Mouse (Mus musculus): ENCODE measurements around the gene Rfng.

Gene Rfng

DNA sequence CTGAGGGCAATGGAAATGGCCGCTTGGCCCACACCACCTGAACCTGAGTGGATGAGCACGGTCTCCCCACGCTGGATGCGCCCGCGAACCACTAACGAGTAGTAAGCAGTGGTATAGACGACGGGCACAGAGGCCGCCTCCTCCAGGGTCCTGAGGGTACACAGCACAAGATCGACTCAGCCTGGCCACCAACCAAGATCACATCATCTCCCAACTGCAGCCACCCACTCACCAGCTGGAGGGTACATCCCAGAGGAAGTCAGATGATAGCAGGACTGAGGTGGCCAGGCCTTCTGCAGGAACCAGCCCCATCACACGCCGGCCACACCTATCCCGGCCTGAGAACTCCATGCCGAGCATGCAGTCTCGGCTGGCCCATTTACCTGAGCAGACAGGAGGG is 28.1 kb upstream of the Rfng start:
- 75% methylated on average over 16 of the region's 16 CpGs for WGBS

DNA sequence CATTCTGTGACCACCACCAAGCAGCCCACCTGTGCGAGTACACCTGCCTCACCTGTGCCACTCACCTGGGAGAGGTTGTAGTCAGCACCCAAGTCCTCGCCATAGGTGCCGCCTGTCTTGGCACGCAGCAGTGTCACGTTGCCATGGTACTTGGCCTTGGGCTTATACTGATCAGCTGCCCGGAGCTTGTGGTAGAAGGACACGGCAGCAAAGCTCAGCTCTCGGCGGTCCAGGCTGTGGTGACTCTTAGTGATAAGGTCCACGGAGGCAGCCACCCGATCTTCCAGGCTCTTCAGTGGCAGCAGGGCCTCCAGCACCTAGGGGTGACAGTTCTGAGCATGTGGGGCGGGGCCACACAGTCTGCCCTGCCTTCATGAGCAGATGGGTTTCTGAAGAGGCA is 24.0 kb upstream of the Rfng start:
- WGBS, result 93% methylated on average over 12 of the region's 12 CpGs

DNA sequence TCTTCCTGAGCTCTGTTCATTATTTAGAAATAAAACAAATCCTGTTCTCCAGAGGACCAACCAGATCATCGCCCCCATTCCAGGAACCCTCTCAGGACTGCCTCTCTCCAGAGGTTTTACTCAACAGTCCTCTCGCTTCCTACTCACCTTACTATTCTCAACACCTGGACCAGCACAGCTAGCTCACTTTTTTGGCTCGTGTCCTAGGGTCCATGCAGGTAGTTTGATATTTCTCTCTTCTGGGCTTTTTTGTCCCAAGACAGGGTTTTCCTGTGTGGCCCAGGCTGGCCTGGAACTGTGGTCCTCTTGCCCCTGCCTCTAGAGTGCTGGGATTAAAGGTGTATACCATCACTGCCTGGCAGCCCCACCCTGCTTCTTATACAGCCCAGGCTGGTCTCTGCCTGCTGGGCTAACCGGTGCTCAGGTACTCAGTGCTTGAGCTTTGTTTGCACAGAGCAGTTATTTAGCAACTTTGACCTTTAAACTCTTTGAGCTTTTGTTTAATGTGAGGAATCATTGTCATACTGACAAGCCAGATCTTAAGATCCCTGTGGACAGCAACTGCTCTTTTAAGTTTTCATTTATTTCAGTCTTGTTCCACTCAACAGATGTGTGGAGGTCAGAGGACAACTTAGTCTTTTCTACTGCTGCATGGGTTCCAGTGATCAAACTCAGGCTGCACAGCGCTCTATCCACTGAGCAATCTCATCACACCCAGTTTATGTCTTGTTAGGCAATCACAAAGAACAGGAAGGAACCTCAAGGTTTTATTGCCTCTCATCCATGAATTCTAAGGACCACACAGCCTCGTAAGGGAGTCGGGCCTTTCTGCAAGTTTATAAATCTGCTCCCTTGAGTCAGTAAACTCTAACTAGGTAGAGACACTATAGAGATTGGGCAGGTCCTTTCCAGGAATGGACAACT is 21.6 kb upstream of the Rfng start:
- WGBS, result 83% methylated on average over 7 of the region's 7 CpGs

DNA sequence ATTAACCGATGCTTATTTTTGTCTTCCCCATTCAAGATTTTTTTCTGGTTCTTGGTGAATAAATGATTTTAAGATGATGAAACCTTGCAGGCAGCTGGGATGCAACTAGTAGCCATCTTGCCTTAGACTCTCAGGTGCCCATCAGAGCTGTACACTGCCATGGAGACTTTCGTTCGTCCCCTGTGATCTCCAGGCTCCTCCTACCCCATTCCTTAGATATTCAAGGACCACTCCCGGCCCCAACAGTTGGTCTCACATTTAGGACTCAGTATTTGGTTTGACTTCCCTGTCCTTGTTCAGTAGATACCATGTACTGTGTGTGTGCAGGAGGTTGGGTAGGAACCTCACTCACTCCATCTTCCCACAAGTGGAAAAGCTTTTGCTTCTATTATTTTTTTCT is 20.8 kb upstream of the Rfng start:
- 71% methylated on average over 4 of the region's 4 CpGs for WGBS

DNA sequence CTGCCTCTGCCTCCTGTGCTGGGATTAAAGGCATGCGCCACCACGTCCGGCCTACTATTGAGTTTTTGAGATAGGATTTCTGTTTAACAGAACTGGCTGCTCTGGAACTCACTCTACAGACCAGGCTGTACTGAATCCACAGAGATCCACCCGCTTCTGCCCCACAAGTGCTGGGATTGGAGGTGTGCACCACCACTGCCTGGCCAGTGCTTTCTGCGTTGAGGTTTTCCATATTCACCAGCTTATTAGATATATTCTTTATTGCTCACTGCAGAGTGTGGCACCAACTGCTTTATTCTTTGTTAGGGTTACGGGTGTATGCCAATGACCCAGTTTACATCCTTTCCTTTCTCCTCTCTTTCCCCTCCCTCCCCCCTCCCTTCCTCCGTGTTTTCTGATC is 20.3 kb upstream of the Rfng start:
- 70% methylated on average over 7 of the region's 7 CpGs for WGBS

DNA sequence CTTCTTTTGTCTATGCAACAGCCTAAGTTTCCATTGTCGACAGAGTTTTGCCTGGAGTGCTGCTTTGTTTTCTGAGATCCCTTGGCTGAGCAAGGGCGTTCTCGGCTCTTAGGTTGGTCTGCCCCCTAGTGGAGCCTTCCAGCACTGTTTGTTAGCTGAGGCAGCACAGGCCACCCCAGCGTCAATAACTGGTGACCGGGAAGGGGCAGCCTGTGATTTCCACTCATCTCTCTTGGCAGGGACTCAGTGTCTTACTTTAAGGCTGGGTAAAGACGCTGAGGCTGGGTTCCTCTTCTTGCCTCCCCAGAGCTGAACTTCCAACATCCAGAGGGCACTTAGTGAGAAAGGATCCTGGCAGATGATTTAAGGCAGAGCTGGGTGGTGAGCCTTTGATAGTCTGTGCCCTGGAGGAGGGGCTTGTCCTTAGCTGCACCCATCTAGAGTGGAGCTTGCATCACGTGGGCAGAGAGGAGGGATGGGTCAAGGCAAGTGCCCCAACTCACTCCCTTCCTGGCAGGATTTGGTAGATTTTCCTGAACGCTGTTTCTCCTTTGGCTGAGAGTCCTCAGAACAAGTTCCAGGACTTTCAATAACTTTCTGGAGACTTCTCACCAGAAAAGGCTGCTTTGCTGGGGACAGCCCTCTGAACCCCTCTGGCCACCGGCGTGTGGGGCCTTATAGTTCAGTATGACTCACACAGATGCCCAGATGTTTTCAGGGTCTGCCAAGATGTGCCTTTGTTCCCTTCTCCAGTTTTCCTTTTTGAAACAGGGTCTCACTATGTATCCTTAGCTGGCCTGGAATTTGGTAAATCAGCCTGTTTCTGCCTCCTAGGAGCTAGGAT is 16.3 kb upstream of the Rfng start:
- 11% methylated on average over 10 of the region's 10 CpGs for WGBS

DNA sequence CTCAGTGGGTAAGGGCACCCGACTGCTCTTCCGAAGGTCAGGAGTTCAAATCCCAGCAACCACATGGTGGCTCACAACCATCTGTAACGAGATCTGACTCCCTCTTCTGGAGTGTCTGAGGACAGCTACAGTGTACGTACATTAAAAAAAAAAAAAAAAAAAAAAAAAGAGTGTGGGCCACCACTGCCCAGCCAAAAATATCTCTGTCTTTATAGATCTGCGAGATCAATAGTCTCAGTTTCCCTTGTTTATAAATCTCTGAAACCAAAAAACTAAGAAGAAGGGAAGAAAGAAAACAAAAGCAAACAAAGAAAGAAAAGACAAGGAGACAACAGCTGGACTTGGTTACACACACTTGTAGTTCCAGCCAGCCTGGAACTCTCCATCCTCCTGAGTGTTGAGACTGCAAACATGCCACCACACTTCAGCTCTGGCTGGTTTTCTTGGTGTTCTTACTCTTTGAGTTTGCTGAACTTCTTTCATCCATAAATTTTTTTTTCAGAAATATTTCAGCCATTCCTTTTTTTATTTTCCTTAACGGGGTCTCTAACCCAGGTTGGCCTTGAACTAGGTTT is 15.4 kb upstream of the Rfng start:
- 67% methylated on average over 6 of the region's 6 CpGs for WGBS

DNA sequence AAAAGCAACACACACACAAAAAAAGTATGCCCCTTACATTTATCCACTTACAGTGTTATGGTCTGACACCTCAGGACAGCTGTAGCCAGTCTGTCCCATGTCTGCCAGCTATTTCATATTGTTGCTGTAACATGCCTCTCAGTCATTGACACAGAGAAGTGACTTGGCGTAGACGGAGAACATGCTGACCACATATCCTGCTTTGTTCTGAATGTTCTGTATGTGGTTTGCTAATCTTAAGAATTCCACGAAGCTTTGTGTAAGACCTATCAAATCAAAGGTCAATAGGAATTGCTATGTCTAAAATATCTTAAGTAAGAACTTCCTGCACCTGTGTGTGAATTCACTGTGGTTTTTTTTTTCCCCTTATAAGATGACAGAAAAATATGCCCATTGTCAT is 14.2 kb upstream of the Rfng start:
- 87% methylated on average over 3 of the region's 3 CpGs for WGBS

DNA sequence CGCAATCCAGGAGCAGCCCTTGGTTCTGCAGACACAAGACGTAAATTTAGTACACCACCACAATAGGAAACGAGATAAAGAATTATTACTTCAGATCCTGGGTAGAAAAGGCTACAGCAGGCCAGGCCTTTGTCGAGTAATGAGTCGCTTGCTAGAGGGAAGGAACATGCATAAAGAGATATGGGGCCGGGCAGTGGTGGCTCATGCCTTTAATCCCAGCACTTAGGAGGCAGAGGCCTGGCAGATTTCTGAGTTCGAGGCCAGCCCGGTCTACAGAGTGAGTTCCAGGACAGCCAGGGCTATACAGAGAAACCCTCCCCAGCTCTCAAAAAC is 12.6 kb upstream of the Rfng start:
- WGBS, result 23% methylated on average over 8 of the region's 8 CpGs

DNA sequence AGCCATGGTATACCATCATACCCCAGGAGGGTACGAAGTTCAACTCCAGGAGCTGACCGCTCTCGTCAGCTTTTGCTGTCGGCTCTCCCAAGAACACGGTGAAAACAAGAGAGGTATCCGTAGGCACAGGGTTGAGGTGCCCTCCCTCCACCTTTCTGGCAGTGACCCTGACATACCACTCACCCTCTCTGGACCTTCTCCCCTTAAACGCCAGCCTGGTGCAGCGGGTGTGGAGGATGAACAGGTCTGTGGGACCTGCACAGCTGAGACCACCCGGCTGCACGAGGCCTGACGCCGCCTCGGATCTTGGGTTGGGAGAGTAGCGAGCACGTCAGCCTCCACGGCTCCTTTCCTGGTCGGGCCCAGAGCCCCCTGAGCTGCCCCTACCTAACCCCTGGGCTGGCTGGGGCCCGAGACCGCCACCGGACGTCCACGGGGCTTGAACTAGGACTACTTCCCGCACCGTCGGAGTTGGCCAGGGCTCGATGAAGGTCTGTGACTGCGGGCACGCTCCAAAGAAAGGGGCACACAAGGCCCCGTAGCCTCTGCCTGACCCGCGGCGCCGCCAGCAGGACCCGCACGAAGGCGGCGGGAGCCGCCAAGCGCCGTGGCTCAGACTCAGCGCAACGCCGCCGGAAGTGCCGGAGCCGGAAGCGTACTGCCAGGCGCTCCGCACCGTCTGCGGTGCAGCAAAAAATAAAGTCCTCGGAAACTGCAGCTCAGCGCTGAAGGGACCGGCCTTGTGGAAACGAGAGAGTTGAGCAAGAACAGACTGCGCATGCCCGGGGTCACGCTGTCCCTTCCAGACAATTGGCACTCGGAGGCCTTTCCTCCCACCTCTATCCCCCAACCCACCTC is 12.0 kb upstream of the Rfng start, which contains the start of gene Dus1l:
Gene Dus1l, minus strand, starts transcription at position 648 of the 858 bp plus-strand sequence.
- WGBS, result 2% methylated on average over 59 of the region's 59 CpGs

DNA sequence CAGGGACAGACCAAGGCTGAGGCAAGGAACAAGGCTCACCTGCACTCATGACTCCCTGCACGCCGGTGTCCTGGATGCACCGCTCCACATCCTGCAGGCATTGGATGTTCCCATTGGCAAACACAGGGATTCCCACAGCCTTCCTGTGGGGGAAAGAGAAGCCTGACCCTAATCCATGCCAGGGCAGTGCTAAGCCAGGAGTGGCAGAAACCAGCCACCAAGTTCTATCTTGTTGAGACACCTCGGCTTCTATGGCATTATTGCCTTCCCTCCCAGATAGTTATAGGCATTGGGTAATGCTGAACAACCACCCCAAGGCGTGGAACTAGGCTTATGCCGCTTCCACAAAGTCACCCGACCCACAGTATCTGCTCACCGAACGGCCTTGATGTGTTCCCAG is 8.6 kb upstream of the Rfng start:
- 95% methylated on average over 9 of the region's 9 CpGs for WGBS

DNA sequence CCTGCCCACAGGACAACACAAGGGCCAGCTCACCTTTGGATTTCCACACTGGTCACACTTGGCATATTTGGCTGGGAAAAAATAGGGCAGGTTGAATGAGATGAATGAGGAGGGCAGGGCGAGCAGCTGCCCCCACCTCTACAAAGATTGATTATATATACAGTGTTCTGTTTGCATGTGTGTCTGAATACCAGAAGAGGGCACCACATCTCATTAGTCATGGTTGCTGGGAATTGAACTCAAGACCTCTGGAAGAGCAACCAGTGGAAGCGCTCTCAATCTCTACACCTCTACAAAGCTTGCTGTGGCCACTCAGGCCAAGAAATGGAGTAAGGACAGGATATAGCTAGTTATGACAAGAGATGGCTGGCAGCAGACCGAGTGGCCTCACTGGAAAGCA is 5.8 kb upstream of the Rfng start:
- 88% methylated on average over 3 of the region's 3 CpGs for WGBS

DNA sequence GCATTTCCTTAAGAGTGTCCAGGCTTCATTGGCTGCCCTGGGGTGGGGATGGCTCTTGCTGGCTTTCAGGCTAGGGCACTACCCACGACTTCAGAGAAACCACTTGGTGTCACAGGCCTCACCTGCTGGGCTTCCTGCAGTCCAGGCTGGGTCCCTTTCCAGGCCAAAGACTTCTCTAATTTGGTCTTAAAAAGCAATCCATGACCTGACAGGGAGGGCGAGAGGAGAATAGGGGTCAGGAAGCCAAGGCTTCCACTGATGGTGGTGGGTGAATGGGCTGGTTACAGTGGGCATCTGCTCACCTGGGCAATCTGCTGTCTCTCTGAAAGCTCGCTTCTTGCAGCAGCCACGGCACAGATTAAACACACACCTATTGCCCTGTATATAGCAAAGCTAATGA is 5.3 kb upstream of the Rfng start:
- 83% methylated on average over 4 of the region's 4 CpGs for WGBS

DNA sequence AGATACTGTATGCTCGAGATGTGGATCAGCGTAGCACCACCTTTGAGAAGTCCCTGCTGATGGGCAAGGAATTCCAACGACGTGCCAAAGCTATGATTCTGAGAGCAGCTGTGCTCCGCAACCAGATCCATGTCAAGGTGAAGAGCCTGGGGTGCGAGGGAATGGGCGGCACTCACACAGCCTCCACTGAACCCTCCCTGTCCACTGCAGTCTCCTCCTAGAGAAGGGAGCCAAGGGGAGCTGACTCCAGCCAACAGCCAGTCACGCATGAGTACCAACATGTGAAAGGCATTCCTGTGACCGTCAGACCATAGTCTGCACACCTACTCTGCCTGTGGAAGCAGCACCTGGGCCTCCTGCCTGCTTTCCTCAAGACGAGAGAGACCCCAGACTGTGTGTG is 4.5 kb upstream of the Rfng start:
- 87% methylated on average over 9 of the region's 10 CpGs for WGBS

DNA sequence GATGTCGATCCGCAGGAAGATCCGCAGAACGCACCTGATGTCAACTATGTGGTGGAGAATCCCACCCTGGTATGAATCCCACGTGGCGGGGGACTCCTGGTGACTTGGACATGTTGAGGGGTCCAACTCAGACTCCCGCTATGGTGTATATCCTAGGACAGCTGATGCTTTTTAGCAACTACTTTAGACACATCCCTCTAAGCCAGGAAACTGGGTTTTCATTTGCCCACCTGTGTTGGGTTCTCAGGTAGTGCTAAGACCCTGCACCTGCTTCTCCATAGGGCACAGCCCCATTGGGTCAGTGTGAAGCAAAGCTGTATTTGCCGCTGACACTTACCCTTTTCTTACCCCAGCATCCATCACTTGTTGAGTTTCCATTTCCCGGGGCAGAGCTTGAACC is 1.1 kb upstream of the Rfng start:
- 32% methylated on average over 9 of the region's 9 CpGs for WGBS

DNA sequence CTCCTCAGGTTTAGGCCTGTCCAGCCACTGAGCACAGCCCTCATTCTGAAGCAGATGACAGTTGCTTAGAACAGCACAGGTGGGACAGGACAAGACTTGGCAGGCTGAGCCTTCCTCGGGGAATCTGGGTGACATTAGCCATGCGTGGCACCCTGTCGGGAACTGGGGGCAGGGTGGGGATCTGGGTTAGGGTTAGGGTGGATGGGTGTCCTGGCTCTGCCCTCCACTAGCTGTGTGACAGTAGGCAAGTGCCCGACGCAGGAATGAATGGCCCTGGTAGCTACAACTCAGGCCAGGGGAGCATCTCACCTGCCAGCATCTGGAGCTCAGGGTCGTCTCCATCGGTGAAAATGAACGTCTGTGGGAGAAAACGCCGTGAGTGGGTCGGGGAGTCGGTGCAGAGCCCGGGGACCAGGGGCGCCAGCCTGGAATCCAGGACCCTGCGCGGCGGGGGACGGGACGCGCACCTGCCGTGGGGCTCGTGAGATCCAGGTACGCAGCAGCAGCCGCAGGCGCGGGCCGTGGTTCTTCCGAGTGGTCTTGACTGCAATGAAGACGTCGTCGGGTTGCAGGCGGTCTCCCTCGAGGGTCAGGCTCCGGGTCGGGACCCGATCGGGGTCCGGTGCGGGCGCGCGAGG is 462 bp downstream of the Rfng start:
- WGBS, result 1% methylated on average over 42 of the region's 42 CpGs

DNA sequence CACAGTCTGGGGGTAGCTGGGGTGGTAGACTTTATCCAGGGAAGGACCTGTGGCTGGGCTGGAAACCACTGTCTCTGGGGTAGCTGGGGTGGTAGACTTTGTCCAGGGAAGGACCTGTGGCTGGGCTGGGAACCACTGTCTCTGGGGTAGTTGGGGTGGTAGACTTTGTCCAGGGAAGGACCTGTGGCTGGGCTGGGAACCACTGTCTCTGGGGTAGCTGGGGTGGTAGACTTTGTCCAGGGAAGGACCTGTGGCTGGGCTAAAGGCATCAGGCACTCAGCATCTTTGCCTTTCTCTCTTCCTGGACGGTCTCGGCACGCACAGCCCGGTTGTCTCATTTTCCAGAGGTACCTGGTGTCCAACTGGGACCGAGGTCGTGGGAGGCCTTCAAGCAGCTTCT is 2.6 kb downstream of the Rfng start:
- 98% methylated on average over 6 of the region's 6 CpGs for WGBS

DNA sequence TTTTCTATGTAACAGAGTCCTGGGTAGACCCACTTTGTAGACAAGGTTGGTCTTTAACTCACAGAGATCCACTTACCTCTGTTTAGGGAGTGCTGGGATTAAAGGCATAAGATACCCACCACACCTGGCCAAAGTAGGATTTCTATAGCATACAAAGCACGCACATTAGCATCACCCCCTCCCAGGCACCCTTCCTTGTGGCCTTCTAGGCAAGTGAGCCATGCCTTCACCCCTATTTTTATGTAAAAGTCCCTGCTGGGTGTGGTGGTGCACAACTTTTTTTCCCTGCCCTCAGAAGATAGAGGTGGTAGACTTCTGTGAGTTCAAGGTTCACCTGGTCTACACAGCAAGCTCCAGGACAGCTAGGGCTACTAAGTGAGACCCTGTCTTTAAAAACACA is 4.1 kb downstream of the Rfng start:
- WGBS, result 92% methylated on average over 1 of the region's 1 CpGs

DNA sequence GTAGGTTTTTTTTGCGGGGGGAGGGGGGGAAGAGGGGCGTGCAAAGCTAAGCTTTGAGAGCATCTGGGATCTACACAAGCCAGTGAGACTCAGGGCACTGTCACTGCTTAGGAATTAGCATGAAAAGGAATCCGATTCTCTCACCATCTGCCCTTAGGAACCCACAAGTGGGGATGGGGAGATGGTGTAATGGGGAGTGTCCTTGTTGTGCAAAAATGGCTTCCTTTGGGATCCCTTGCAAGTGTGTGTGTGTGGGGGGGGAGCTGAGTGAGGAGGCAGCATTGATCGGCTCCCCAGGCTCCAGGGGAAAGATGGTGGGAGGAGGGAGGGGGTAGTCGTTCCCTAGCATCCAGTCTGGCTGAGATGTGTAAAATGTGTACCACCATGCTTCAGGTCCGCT is 6.9 kb downstream of the Rfng start:
- WGBS, result 20% methylated on average over 6 of the region's 6 CpGs

DNA sequence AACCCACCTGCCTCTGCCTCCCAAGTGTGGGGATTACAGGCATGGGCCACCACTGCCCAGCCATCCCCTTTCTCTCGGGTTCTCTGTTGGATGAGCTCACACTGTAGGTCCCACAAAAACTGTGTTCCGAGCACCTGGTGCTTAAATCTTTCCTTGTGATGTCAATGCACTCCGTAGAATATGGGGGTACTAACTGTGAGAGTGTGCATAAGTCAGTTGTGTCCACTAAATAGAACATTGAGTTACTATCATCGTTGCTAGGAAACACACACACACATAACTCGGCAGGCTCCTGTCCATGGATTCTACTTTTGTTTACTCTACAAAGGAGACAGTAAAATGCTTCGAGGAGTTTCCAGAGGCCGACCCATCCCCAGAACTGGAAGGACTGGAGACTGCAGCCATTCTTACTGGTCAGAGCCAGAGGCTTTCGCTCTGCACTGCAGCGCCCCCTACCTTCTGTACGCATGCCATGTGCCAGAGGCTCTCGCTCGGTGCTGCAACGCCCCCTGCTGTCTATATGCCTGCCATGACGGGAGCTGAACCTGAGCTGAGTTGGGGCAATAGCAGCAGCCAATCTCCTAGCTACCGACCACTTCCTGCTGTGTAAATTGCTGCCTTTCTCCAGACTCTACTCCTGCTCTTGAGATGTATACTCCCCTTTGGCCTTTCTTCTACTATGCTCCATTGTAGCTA is 8.1 kb downstream of the Rfng start:
- WGBS, result 18% methylated on average over 15 of the region's 15 CpGs

Data from cerebral cortex, adult 2 months (tissue).